Mouse (Mus musculus): Measurements from ENCODE around the gene Pdcd1lg2.

- TF ChIP-seq CTCF (IDR thresholded peaks at IDR 0.05; ENCODE audit: low read depth, low read length) = no peak
- no peak for TF ChIP-seq POLR2A (IDR thresholded peaks at IDR 0.05; ENCODE audit: extremely low read depth, insufficient read depth, low read length)
These were observed 31.8 kb downstream of the Pdcd1lg2 start for GRCm38 (mm10) chr19:29442492-29442891.
